Comparison of ENCODE assay signal across 24 mouse cellular contexts in the genomic region with DNA sequence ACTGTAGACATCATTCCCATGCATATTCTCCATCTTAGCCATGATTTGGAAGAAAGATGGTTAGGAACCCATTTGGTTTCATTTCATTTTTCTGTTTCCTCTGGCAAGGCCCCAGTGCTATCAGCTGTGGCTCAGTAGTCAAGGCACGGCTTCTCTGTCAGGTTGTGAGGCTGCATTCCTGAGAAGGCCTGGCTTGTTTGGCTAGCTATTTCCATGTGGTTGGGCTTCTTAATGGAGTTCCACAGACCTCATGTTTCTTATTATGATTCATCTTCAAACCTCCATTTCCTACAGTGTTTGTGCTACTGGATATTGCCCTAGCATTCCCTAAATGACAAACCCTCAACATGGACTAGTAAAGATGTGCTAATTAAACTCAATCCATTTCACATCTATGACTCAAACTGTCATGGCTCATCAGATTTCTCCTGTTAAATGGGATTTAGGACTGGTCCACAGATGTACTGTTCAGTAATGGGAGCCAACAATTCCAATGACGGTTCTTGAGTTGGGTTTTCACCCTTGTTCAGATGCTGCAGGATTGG.
DNase-seq lines count a peak whose midpoint lies in the region; ATAC-seq and TF ChIP-seq lines count a peak whose summit lies in the region.
"Had no signal": no experiment of that assay in that cellular context is flagged by ENCODE, and none has a peak within 500 bp of the region (broad histone marks: within the 10 kb centered on the region; RNA-seq: fewer than 3 reads in every experiment).

No protein-coding gene starts in this region.

- in situ Hi-C loops in Patski (cut with MboI; ENCODE audit: low pct_unique_long_range_greater_than_20kb) = loop anchor here (25.0 kb wide), 1 partner anchor 974 kb away; no protein-coding TSS in a partner anchor

- CTCF ChIA-PET in Patski (lab: Charles Lee) = no interaction called here

- POLR2A ChIA-PET in Patski (lab: Charles Lee) = no interaction called here

- TF ChIP-seq CTCF in Patski (IDR thresholded peaks at IDR 0.05) = no peak

- peak; percentile 29 for DNase-seq in 3T3-L1 (ENCODE audit: low read depth, low spot score)
- DNase-seq in Muller cell, postnatal 12 days (ENCODE audit: inconsistent ontology term) = peak; percentile 93
- no peak for DNase-seq in Patski (ENCODE audit: low read depth, low spot score)
- peak; percentile 46 for DNase-seq in fibroblast of lung, adult 2 months (ENCODE audit: low read depth)
- DNase-seq in gastrocnemius, adult 18-20 months (ENCODE audit: low spot score) = no peak
- no peak for DNase-seq in c-Kit-positive CD71-positive TER-119-positive erythroid progenitor cells, embryonic 14.5 days (ENCODE audit: low spot score)
- no peak for DNase-seq in cerebellum, adult 9-11 months
- DNase-seq: adrenal gland, adult 2 months; adrenal gland, postnatal 10 days; adrenal gland, postnatal 25 days; B cell, adult 2 months; cerebellum, adult 11-12 months; cerebellum, adult 2 months; cerebellum, adult 9-10 months; cerebellum, postnatal 14 days; cerebellum, postnatal 36 days; embryo, embryonic 11 days had no signal

- H3K27me3 ChIP-seq in Patski = no peaks in the 10 kb centered on the region
- H3K27me3 ChIP-seq: CH12.LX; embryonic facial prominence, embryonic 13.5 days; embryonic facial prominence, embryonic 15.5 days; forebrain, embryonic 12.5 days had no signal

- ATAC-seq in Patski = peak; percentile 95
- ATAC-seq: CD4-positive, CD25-positive, alpha-beta regulatory T cell, adult 4 months; forebrain, embryonic 14.5 days; forebrain, embryonic 16.5 days had no signal

Comparison
In these comparisons a context has a peak if more than half of its experiments do, and no peak if none do; other contexts are left out.
1. DNase-seq: peak in 3T3-L1 (single experiment), Muller cell, postnatal 12 days (single experiment) and fibroblast of lung, adult 2 months (single experiment); none in Patski (single experiment), gastrocnemius, adult 18-20 months (single experiment), c-Kit-positive CD71-positive TER-119-positive erythroid progenitor cells, embryonic 14.5 days (single experiment) and cerebellum, adult 9-11 months (single experiment).